Mouse (Mus musculus) midbrain, embryonic 16.5 days (tissue): Measurements from ENCODE around the gene BC049715. TPM values are rescaled to one million over a fixed set of nuclear protein-coding genes. Genes with fewer than 3 reads are reported as not detected.
A peak's percentile ranks its signal among the peaks of the same experiment; 100 is the strongest.
"Not testable (repeated sequence)": the region's sequence is repeated elsewhere in the genome, so short reads cannot be mapped to it uniquely, and the experiment has no call there.

Experiments used
- ATAC-seq: fragments of 200-750 bp; cut with Nextera tagmentation; 2 replicates; pipeline ENCODE4 v1.8.0; 2017; ENCODE audit warnings: moderate TSS enrichment
- H3K27ac ChIP-seq: fragments of 300-500 bp; sonication (generic); 2 replicates; pipeline ENCODE4 v1.5.1; 2014; ENCODE audit warnings: mild to moderate bottlenecking, low read length, mixed read lengths
- H3K27me3 ChIP-seq: fragments of 300-500 bp; sonication (generic); 2 replicates; pipeline ENCODE4 v1.6.1; 2014; ENCODE audit warnings: low read depth, low read length, mixed read lengths; ENCODE audit not compliant: control insufficient read depth, insufficient read depth
- H3K36me3 ChIP-seq: fragments of 300-500 bp; sonication (generic); 2 replicates; pipeline ENCODE4 v1.6.1; 2014; ENCODE audit warnings: mild to moderate bottlenecking, low read length, moderate library complexity, mixed read lengths; ENCODE audit not compliant: control insufficient read depth, insufficient read depth
- H3K4me1 ChIP-seq: fragments of 300-500 bp; sonication (generic); 2 replicates; pipeline ENCODE4 v1.6.1; 2014; ENCODE audit warnings: mild to moderate bottlenecking, low read length, mixed read lengths; ENCODE audit not compliant: control insufficient read depth, insufficient read depth
- H3K4me2 ChIP-seq: fragments of 300-500 bp; sonication (generic); 2 replicates; pipeline ENCODE4 v1.6.1; 2014; ENCODE audit warnings: mild to moderate bottlenecking, low read length, mixed read lengths
- H3K4me3 ChIP-seq: fragments of 300-500 bp; sonication (generic); 2 replicates; pipeline ENCODE4 v1.5.1; 2014; ENCODE audit warnings: low read depth, mild to moderate bottlenecking, low read length, moderate library complexity, mixed read lengths
- H3K9ac ChIP-seq: fragments of 300-500 bp; sonication (generic); 2 replicates; pipeline ENCODE4 v1.6.1; 2014; ENCODE audit warnings: low read depth, low read length, mixed read lengths
- H3K9me3 ChIP-seq: fragments of 300-500 bp; sonication (generic); replicated peaks from 2 replicates; pipeline ENCODE4 v1.6.1; 2014; ENCODE audit warnings: mild to moderate bottlenecking, low read length, mixed read lengths; ENCODE audit not compliant: control insufficient read depth, poor library complexity, severe bottlenecking
- WGBS: fragments of 180-500 bp; shearing (Covaris S2); extraction: QIAGEN DNeasy Blood & Tissue Kit; methylation state at CpG from one replicate; pipeline ENCODE4 v1.1.7; 2014; 5-methylcytosine and 5-hydroxymethylcytosine counted together
- polyA plus RNA-seq: library from polyadenylated mRNA; unstranded; fragments of >200 nt; fragmentation: Nextera tagmentation; extraction: Ambion mirVana; gene quantifications from 2 replicates; pipeline ENCODE4 v1.2.1, GENCODE M21; 2015

BC049715 gene
- polyA plus RNA-seq, 1 experiment from 2014 or later: 1.1 TPM

- Histone ChIP-seq H3K27ac (no peak overlapping the region), H3K36me3 (no peaks in the 10 kb centered on the region), H3K9me3 (no peaks in the 10 kb centered on the region), H3K4me2 (no peak overlapping the region), H3K9ac (no peak overlapping the region), H3K27me3 (no peaks in the 10 kb centered on the region), H3K4me1 (peaks cover 9% of the 10 kb centered on the region), H3K4me3 (no peak overlapping the region)
- no peak for ATAC-seq
- 54% methylated on average over 6 of the region's 6 CpGs for WGBS
Measured at GRCm38 (mm10) chr6:136795850-136796249, 31.6 kb upstream of the BC049715 start.

- 78% methylated on average over 3 of the region's 3 CpGs for WGBS
- peaks cover 11% of the 10 kb centered on the region for H3K4me1 ChIP-seq
- H3K36me3 ChIP-seq, H3K9me3 ChIP-seq, H3K27me3 ChIP-seq, H3K27ac ChIP-seq, ATAC-seq, H3K4me2 ChIP-seq, H3K4me3 ChIP-seq, H3K9ac ChIP-seq: not testable (repeated sequence)
Measured at GRCm38 (mm10) chr6:136797874-136798693, 29.3 kb upstream of the BC049715 start.

GRCm38 (mm10) chr6:136800710-136801109 is 26.7 kb upstream of the BC049715 start:
- no peak overlapping the region for H3K9ac ChIP-seq
- ATAC-seq: no peak
- no peaks in the 10 kb centered on the region for H3K36me3 ChIP-seq
- no peak overlapping the region for H3K4me3 ChIP-seq
- no peak overlapping the region for H3K4me2 ChIP-seq
- WGBS: 91% methylated on average over 8 of the region's 8 CpGs
- no peaks in the 10 kb centered on the region for H3K27me3 ChIP-seq
- H3K4me1 ChIP-seq: peaks cover 9% of the 10 kb centered on the region
- no peaks in the 10 kb centered on the region for H3K9me3 ChIP-seq
- H3K27ac ChIP-seq: no peak overlapping the region

- WGBS: 87% methylated on average over 6 of the region's 6 CpGs
- Histone ChIP-seq H3K4me1 (peaks cover 9% of the 10 kb centered on the region), H3K27me3 (no peaks in the 10 kb centered on the region), H3K9ac (no peak overlapping the region), H3K4me2 (no peak overlapping the region), H3K27ac (no peak overlapping the region), H3K36me3 (no peaks in the 10 kb centered on the region), H3K9me3 (no peaks in the 10 kb centered on the region), H3K4me3 (no peak overlapping the region)
- ATAC-seq: no peak
Measured at GRCm38 (mm10) chr6:136801274-136801673, 26.2 kb upstream of the BC049715 start.

GRCm38 (mm10) chr6:136803093-136803738 is 24.2 kb upstream of the BC049715 start:
- peak overlapping the region; percentile 69 for H3K4me2 ChIP-seq
- H3K27ac ChIP-seq: peak overlapping the region; percentile 100
- no peaks in the 10 kb centered on the region for H3K36me3 ChIP-seq
- peak overlapping the region; percentile 82 for H3K4me3 ChIP-seq
- no peaks in the 10 kb centered on the region for H3K27me3 ChIP-seq
- H3K9ac ChIP-seq: peak overlapping the region; percentile 37; the same call in 1 of the 2 replicates
- H3K4me1 ChIP-seq: peaks cover 13% of the 10 kb centered on the region
- 24% methylated on average over 12 of the region's 12 CpGs for WGBS
- ATAC-seq: 0 out of 2 replicates have a peak, but pooled peaks have one; percentile 0
- no peaks in the 10 kb centered on the region for H3K9me3 ChIP-seq

- H3K9ac ChIP-seq: peak within 1 kb of the TSS; percentile 98
- H3K4me1 ChIP-seq: peaks cover 16% of the 10 kb centered on the region
- WGBS: under 1% methylated on average over 50 of the region's 50 CpGs
- H3K4me2 ChIP-seq: peak within 1 kb of the TSS; percentile 69
- no peaks in the 10 kb centered on the region for H3K9me3 ChIP-seq
- ATAC-seq: peak; percentile 78
- H3K4me3 ChIP-seq: peak within 1 kb of the TSS; percentile 82
- H3K27me3 ChIP-seq: no peaks in the 10 kb centered on the region
- H3K36me3 ChIP-seq: no peaks in the 10 kb centered on the region
- peak within 1 kb of the TSS; percentile 100 for H3K27ac ChIP-seq
Measured at GRCm38 (mm10) chr6:136803739-136804633, 23.4 kb upstream of the BC049715 start, which contains the start of gene Hist4h4. Gene Hist4h4, minus strand, starts transcription at chr6:136804415.

- Histone ChIP-seq H3K36me3 (no peaks in the 10 kb centered on the region), H3K4me2 (peak overlapping the region; percentile 69), H3K4me3 (peak overlapping the region; percentile 82), H3K9me3 (no peaks in the 10 kb centered on the region), H3K9ac (peak overlapping the region; percentile 98), H3K27me3 (no peaks in the 10 kb centered on the region), H3K4me1 (peaks cover 24% of the 10 kb centered on the region), H3K27ac (peak overlapping the region; percentile 100)
- ATAC-seq: no peak
- 33% methylated on average over 9 of the region's 9 CpGs for WGBS
Measured at GRCm38 (mm10) chr6:136804705-136805408, 22.6 kb upstream of the BC049715 start.

GRCm38 (mm10) chr6:136805409-136805775 is 22.0 kb upstream of the BC049715 start:
- Histone ChIP-seq H3K9me3 (no peaks in the 10 kb centered on the region), H3K4me2 (no peak overlapping the region), H3K9ac (no peak overlapping the region), H3K36me3 (no peaks in the 10 kb centered on the region), H3K27me3 (no peaks in the 10 kb centered on the region), H3K4me1 (peaks cover 24% of the 10 kb centered on the region), H3K27ac (no peak overlapping the region), H3K4me3 (no peak overlapping the region)
- 90% methylated on average over 1 of the region's 1 CpGs for WGBS
- no peak for ATAC-seq
